Mouse (Mus musculus) brain, embryonic 14.5 days (tissue): ENCODE results near the gene Ap5s1.

Experiments
- CTCF ChIP-seq: fragments of 200-500 bp; IDR thresholded peaks from 2 replicates; pipeline ENCODE4 v1.5.1; 2012; ENCODE audit warnings: inconsistent platforms, mild to moderate bottlenecking, moderate library complexity, borderline replicate concordance; ENCODE audit not compliant: insufficient read depth, insufficient read length; ENCODE audit errors: extremely low read depth
- POLR2A ChIP-seq: fragments of 200-500 bp; IDR thresholded peaks from 2 replicates; pipeline ENCODE4 v1.6.1; 2012; ENCODE audit warnings: mild to moderate bottlenecking, inconsistent platforms, borderline replicate concordance; ENCODE audit not compliant: poor library complexity, insufficient read depth, insufficient read length, severe bottlenecking; ENCODE audit errors: extremely low read depth

DNA sequence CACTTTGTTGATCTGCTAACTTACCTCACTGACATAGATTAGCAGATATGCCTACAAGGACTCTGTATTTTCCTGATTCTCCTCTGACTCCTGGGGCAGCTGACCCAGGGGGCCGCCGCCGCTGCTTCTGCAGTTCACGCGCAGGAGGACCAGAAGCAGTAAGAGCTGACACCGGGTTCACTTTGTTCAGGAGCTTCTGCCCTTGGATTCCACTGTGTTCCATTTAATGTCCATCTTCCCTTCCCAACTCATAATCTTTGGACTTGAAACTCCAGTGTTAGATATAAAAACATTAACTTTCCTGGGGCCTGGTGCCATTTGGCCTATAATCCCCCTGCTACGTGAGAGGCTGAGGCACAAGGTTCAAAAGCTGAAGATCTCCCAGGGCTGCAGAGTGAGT is 43.0 kb upstream of the Ap5s1 start:
- TF ChIP-seq POLR2A (no peak), CTCF (no peak)
